Mouse (Mus musculus): Measurements from ENCODE around the gene Srpr.

- TF ChIP-seq CTCF (IDR thresholded peaks at IDR 0.05; ENCODE audit: low read depth): peak; percentile 61
- no peak for TF ChIP-seq EP300 (IDR thresholded peaks at IDR 0.05; ENCODE audit: low read depth)
Measured at GRCm38 (mm10) chr9:35166144-35166797, 33.7 kb upstream of the Srpr start.

Data from liver, embryonic 14.5 days (tissue).